Mouse (Mus musculus): ENCODE measurements around the gene Rnf151.
"Not testable (repeated sequence)": the region's sequence is repeated elsewhere in the genome, so short reads cannot be mapped to it uniquely, and the experiment has no call there.

The Rnf151 gene

GRCm38 (mm10) chr17:24705821-24706220 is 12.0 kb downstream of the Rnf151 start:
- no peak for DNase-seq (ENCODE audit: low read depth, low spot score)

- DNase-seq (ENCODE audit: low read depth, low spot score): no peak
Measured at GRCm38 (mm10) chr17:24701251-24701650, 16.6 kb downstream of the Rnf151 start.

- DNase-seq (ENCODE audit: low read depth, low spot score): no peak
Measured at GRCm38 (mm10) chr17:24699473-24699872, 18.4 kb downstream of the Rnf151 start.

- no peak for DNase-seq (ENCODE audit: low read depth, low spot score)
Measured at GRCm38 (mm10) chr17:24698715-24699114, 19.1 kb downstream of the Rnf151 start.

GRCm38 (mm10) chr17:24697985-24698384 is 19.9 kb downstream of the Rnf151 start:
- DNase-seq (ENCODE audit: low read depth, low spot score): no peak

GRCm38 (mm10) chr17:24696011-24696697 is 21.7 kb downstream of the Rnf151 start, which contains the start of the genes Gfer and Noxo1:
Gene Gfer, minus strand, starts transcription at chr17:24696156.
Gene Noxo1, plus strand, starts transcription at chr17:24696234.
- DNase-seq (ENCODE audit: low read depth, low spot score): no peak

- no peak for DNase-seq (ENCODE audit: low read depth, low spot score)
Measured at GRCm38 (mm10) chr17:24695326-24696010, 22.4 kb downstream of the Rnf151 start.

- DNase-seq (ENCODE audit: low read depth, low spot score): no peak
Measured at GRCm38 (mm10) chr17:24692385-24692784, 25.5 kb downstream of the Rnf151 start.

GRCm38 (mm10) chr17:24689251-24690081 is 28.4 kb downstream of the Rnf151 start, which contains the start of gene Syngr3:
Gene Syngr3, minus strand, starts transcription at chr17:24689955.
- no peak for DNase-seq (ENCODE audit: low read depth, low spot score)

- DNase-seq (ENCODE audit: low read depth, low spot score): no peak
Measured at GRCm38 (mm10) chr17:24687599-24687998, 30.3 kb downstream of the Rnf151 start.

- DNase-seq (ENCODE audit: low read depth, low spot score): no peak
Measured at GRCm38 (mm10) chr17:24687146-24687595, 30.7 kb downstream of the Rnf151 start.

- DNase-seq (ENCODE audit: low read depth, low spot score): no peak
Measured at GRCm38 (mm10) chr17:24686514-24686913, 31.3 kb downstream of the Rnf151 start.

GRCm38 (mm10) chr17:24677500-24678080 is 40.3 kb downstream of the Rnf151 start:
- no peak for DNase-seq (ENCODE audit: low read depth, low spot score)

GRCm38 (mm10) chr17:24676877-24677276 is 41.0 kb downstream of the Rnf151 start:
- no peak for DNase-seq (ENCODE audit: low read depth, low spot score)

- DNase-seq (ENCODE audit: low read depth, low spot score): no peak
Measured at GRCm38 (mm10) chr17:24676187-24676586, 41.7 kb downstream of the Rnf151 start.

- DNase-seq (ENCODE audit: low read depth, low spot score): no peak
Measured at GRCm38 (mm10) chr17:24674277-24674676, 43.6 kb downstream of the Rnf151 start.

GRCm38 (mm10) chr17:24672141-24672540 is 45.7 kb downstream of the Rnf151 start:
- no peak for DNase-seq (ENCODE audit: low read depth, low spot score)

- no peak for DNase-seq (ENCODE audit: low read depth, low spot score)
Measured at GRCm38 (mm10) chr17:24671346-24671745, 46.5 kb downstream of the Rnf151 start.

- DNase-seq (ENCODE audit: low read depth, low spot score): no peak
Measured at GRCm38 (mm10) chr17:24670246-24670844, 47.5 kb downstream of the Rnf151 start.

GRCm38 (mm10) chr17:24669545-24670245 is 48.2 kb downstream of the Rnf151 start, which contains the start of gene Zfp598:
Gene Zfp598, plus strand, starts transcription at chr17:24669687.
- DNase-seq (ENCODE audit: low read depth, low spot score): peak; percentile 83

GRCm38 (mm10) chr17:24669214-24669544 is 48.7 kb downstream of the Rnf151 start:
- DNase-seq (ENCODE audit: low read depth, low spot score): not testable (repeated sequence)
